Mouse (Mus musculus): Measurements from ENCODE around the gene Neurod6. TPM values are rescaled to one million over a fixed set of nuclear protein-coding genes. Genes with fewer than 3 reads are reported as not detected.

The Neurod6 gene
- polyA plus RNA-seq, 1 experiment from 2014 or later: 0.08 TPM

GRCm38 (mm10) chr6:55677326-55677725 lies 3.7 kb downstream of the Neurod6 start:
- no peak for ATAC-seq (replicated peaks; ENCODE audit: insufficient number of reproducible peaks, insufficient read depth, low FRiP score, low read depth)
- no peaks in the 10 kb centered on the region for H3K36me3 ChIP-seq
- no peak overlapping the region for H3K27ac ChIP-seq
- H3K4me3 ChIP-seq: peak overlapping the region; percentile 29
- H3K9ac ChIP-seq: no peak overlapping the region
- H3K4me1 ChIP-seq (replicated peaks): peaks cover 9% of the 10 kb centered on the region
- peaks cover 48% of the 10 kb centered on the region for H3K27me3 ChIP-seq
- peak overlapping the region; percentile 56 for H3K4me2 ChIP-seq
- 27% methylated on average over 8 of the region's 8 CpGs for WGBS
- no peaks in the 10 kb centered on the region for H3K9me3 ChIP-seq (replicated peaks)

GRCm38 (mm10) chr6:55676663-55677311 lies 4.3 kb downstream of the Neurod6 start:
- no peaks in the 10 kb centered on the region for H3K36me3 ChIP-seq
- WGBS: 2% methylated on average over 27 of the region's 27 CpGs
- H3K4me2 ChIP-seq: peak overlapping the region; percentile 56
- no peaks in the 10 kb centered on the region for H3K9me3 ChIP-seq (replicated peaks)
- no peak overlapping the region for H3K27ac ChIP-seq
- H3K9ac ChIP-seq: no peak overlapping the region
- peaks cover 47% of the 10 kb centered on the region for H3K27me3 ChIP-seq
- ATAC-seq (replicated peaks; ENCODE audit: insufficient number of reproducible peaks, insufficient read depth, low FRiP score, low read depth): peak; percentile 35; the same call in 1 of the 2 replicates
- peaks cover 9% of the 10 kb centered on the region for H3K4me1 ChIP-seq (replicated peaks)
- peak overlapping the region; percentile 29 for H3K4me3 ChIP-seq

- no peak for ATAC-seq (replicated peaks; ENCODE audit: insufficient number of reproducible peaks, insufficient read depth, low FRiP score, low read depth)
- WGBS: 48% methylated on average over 6 of the region's 6 CpGs
Observed at GRCm38 (mm10) chr6:55676141-55676662, 4.9 kb downstream of the Neurod6 start.

GRCm38 (mm10) chr6:55667801-55668200 lies 13.3 kb downstream of the Neurod6 start:
- 74% methylated on average over 3 of the region's 3 CpGs for WGBS
- Histone ChIP-seq H3K4me2 (no peak overlapping the region), H3K27ac (no peak overlapping the region), H3K4me3 (no peak overlapping the region), H3K4me1 (replicated peaks) (no peaks in the 10 kb centered on the region; the same call in 1 of the 2 replicates), H3K36me3 (no peaks in the 10 kb centered on the region), H3K9me3 (replicated peaks) (no peaks in the 10 kb centered on the region), H3K27me3 (no peaks in the 10 kb centered on the region), H3K9ac (no peak overlapping the region)
- ATAC-seq (replicated peaks; ENCODE audit: insufficient number of reproducible peaks, insufficient read depth, low FRiP score, low read depth): no peak

More at GRCm38 (mm10) chr6:55676141-55676662, 4.9 kb downstream of the Neurod6 start:
- Histone ChIP-seq H3K27ac (no peak overlapping the region), H3K4me2 (peak overlapping the region; percentile 56; the same call in 1 of the 2 replicates), H3K4me3 (no peak overlapping the region), H3K9me3 (replicated peaks) (no peaks in the 10 kb centered on the region), H3K4me1 (replicated peaks) (peaks cover 9% of the 10 kb centered on the region), H3K27me3 (peaks cover 44% of the 10 kb centered on the region), H3K36me3 (no peaks in the 10 kb centered on the region), H3K9ac (no peak overlapping the region)

GRCm38 (mm10) chr6:55661126-55661915 lies 19.7 kb downstream of the Neurod6 start:
- H3K4me2 ChIP-seq: no peak overlapping the region
- no peaks in the 10 kb centered on the region for H3K36me3 ChIP-seq
- peaks cover 7% of the 10 kb centered on the region; the same call in 1 of the 2 replicates for H3K4me1 ChIP-seq (replicated peaks)
- no peaks in the 10 kb centered on the region for H3K9me3 ChIP-seq (replicated peaks)
- no peak overlapping the region for H3K9ac ChIP-seq
- ATAC-seq (replicated peaks; ENCODE audit: insufficient number of reproducible peaks, insufficient read depth, low FRiP score, low read depth): no peak
- no peak overlapping the region for H3K4me3 ChIP-seq
- no peak overlapping the region for H3K27ac ChIP-seq
- H3K27me3 ChIP-seq: no peaks in the 10 kb centered on the region
- 49% methylated on average over 5 of the region's 5 CpGs for WGBS

GRCm38 (mm10) chr6:55649996-55650395 lies 31.1 kb downstream of the Neurod6 start:
- Histone ChIP-seq H3K4me2 (peak overlapping the region; percentile 18), H3K4me1 (replicated peaks) (peaks cover 24% of the 10 kb centered on the region), H3K36me3 (no peaks in the 10 kb centered on the region), H3K4me3 (no peak overlapping the region), H3K27ac (no peak overlapping the region), H3K9ac (no peak overlapping the region), H3K27me3 (peaks cover 13% of the 10 kb centered on the region), H3K9me3 (replicated peaks) (no peaks in the 10 kb centered on the region)
- no peak for ATAC-seq (replicated peaks; ENCODE audit: insufficient number of reproducible peaks, insufficient read depth, low FRiP score, low read depth)
- 28% methylated on average over 3 of the region's 3 CpGs for WGBS

GRCm38 (mm10) chr6:55649581-55649980 lies 31.5 kb downstream of the Neurod6 start:
- Histone ChIP-seq H3K9ac (no peak overlapping the region), H3K4me2 (peak overlapping the region; percentile 18; the same call in 1 of the 2 replicates), H3K36me3 (no peaks in the 10 kb centered on the region), H3K27me3 (peaks cover 16% of the 10 kb centered on the region), H3K4me1 (replicated peaks) (peaks cover 24% of the 10 kb centered on the region), H3K4me3 (no peak overlapping the region), H3K9me3 (replicated peaks) (no peaks in the 10 kb centered on the region), H3K27ac (no peak overlapping the region)
- ATAC-seq (replicated peaks; ENCODE audit: insufficient number of reproducible peaks, insufficient read depth, low FRiP score, low read depth): no peak
- WGBS: 51% methylated on average over 8 of the region's 8 CpGs

- Histone ChIP-seq H3K4me2 (no peak overlapping the region), H3K27ac (no peak overlapping the region), H3K4me1 (replicated peaks) (peaks cover 24% of the 10 kb centered on the region), H3K9me3 (replicated peaks) (no peaks in the 10 kb centered on the region), H3K36me3 (no peaks in the 10 kb centered on the region), H3K4me3 (no peak overlapping the region), H3K27me3 (peaks cover 18% of the 10 kb centered on the region), H3K9ac (no peak overlapping the region)
- WGBS: 74% methylated on average over 3 of the region's 3 CpGs
- no peak for ATAC-seq (replicated peaks; ENCODE audit: insufficient number of reproducible peaks, insufficient read depth, low FRiP score, low read depth)
Observed at GRCm38 (mm10) chr6:55648886-55649285, 32.2 kb downstream of the Neurod6 start.

GRCm38 (mm10) chr6:55647771-55648280 lies 33.2 kb downstream of the Neurod6 start:
- ATAC-seq (replicated peaks; ENCODE audit: insufficient number of reproducible peaks, insufficient read depth, low FRiP score, low read depth): no peak
- H3K4me2 ChIP-seq: no peak overlapping the region
- peaks cover 27% of the 10 kb centered on the region for H3K27me3 ChIP-seq
- WGBS: 71% methylated on average over 8 of the region's 8 CpGs
- H3K4me1 ChIP-seq (replicated peaks): peaks cover 24% of the 10 kb centered on the region
- H3K4me3 ChIP-seq: no peak overlapping the region
- H3K36me3 ChIP-seq: no peaks in the 10 kb centered on the region
- H3K27ac ChIP-seq: no peak overlapping the region
- H3K9ac ChIP-seq: no peak overlapping the region
- no peaks in the 10 kb centered on the region for H3K9me3 ChIP-seq (replicated peaks)

- Histone ChIP-seq H3K4me2 (no peak overlapping the region), H3K4me1 (replicated peaks) (peaks cover 24% of the 10 kb centered on the region), H3K9me3 (replicated peaks) (no peaks in the 10 kb centered on the region), H3K27ac (no peak overlapping the region), H3K36me3 (no peaks in the 10 kb centered on the region), H3K9ac (no peak overlapping the region), H3K27me3 (peaks cover 27% of the 10 kb centered on the region), H3K4me3 (no peak overlapping the region)
- ATAC-seq (replicated peaks; ENCODE audit: insufficient number of reproducible peaks, insufficient read depth, low FRiP score, low read depth): no peak; the same call in 1 of the 2 replicates
- whole genome bisulfite sequencing: 21% methylated on average over 9 of the region's 9 CpGs
Observed at GRCm38 (mm10) chr6:55646824-55647560, 34.1 kb downstream of the Neurod6 start.
